9 mouse cellular contexts compared by ENCODE assay signal in the genomic region with DNA sequence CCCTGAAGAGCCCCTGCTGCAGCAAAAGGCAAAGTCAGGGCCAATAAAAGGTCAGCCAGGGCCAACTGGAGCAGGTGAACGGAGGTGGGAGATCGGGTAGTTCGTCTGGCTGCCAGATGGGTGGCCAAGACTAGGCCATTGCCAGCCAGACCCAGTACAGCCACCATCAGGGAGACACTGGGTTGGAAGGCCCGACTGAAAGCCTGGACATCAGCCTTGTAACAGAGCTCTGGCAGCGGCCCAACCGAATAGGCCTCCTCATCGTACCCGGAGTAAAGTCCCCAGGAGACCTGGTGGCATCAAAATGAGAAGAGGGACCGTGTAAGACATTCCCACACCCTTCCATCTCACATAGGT. TPM values are rescaled to one million over a fixed set of nuclear protein-coding genes. Genes with fewer than 3 reads are reported as not detected.
DNase-seq lines count a peak whose midpoint lies in the region; ATAC-seq and TF ChIP-seq lines count a peak whose summit lies in the region.
"Had no signal": no experiment of that assay in that cellular context is flagged by ENCODE, and none has a peak within 500 bp of the region (broad histone marks: within the 10 kb centered on the region; RNA-seq: fewer than 3 reads in every experiment).

No protein-coding gene starts in this region.

- no peak overlapping the region for H3K27ac ChIP-seq in lung, postnatal 0 days (ENCODE audit: low read length)
- H3K27ac ChIP-seq in intestine, embryonic 16.5 days (ENCODE audit: low read length), result no peak overlapping the region
- peak overlapping the region; percentile 57; the same call in 1 of the 2 replicates for H3K27ac ChIP-seq in neural tube, embryonic 14.5 days (ENCODE audit: low read depth, low read length)

- no peaks in the 10 kb centered on the region for H3K36me3 ChIP-seq in lung, postnatal 0 days (ENCODE audit: insufficient read depth, low read length)
- no peaks in the 10 kb centered on the region for H3K36me3 ChIP-seq in intestine, embryonic 16.5 days (ENCODE audit: control insufficient read depth, insufficient read depth, low read length)
- H3K36me3 ChIP-seq in neural tube, embryonic 14.5 days (ENCODE audit: control insufficient read depth, insufficient read depth, low read length), result no peaks in the 10 kb centered on the region

- H3K4me2 ChIP-seq in lung, postnatal 0 days (replicated peaks; ENCODE audit: low read depth, low read length), result peak overlapping the region; percentile 68
- H3K4me2 ChIP-seq in intestine, embryonic 16.5 days (ENCODE audit: low read depth, low read length), result peak overlapping the region; percentile 87
- peak overlapping the region; percentile 59 for H3K4me2 ChIP-seq in neural tube, embryonic 14.5 days (ENCODE audit: low read depth, low read length)

- H3K27me3 ChIP-seq in lung, postnatal 0 days (replicated peaks; ENCODE audit: insufficient read depth, low read length), result peaks cover 5% of the 10 kb centered on the region
- peaks cover 4% of the 10 kb centered on the region; the same call in 1 of the 2 replicates for H3K27me3 ChIP-seq in intestine, embryonic 16.5 days (replicated peaks; ENCODE audit: control insufficient read depth, insufficient read depth, low read length)
- peaks cover 13% of the 10 kb centered on the region for H3K27me3 ChIP-seq in neural tube, embryonic 14.5 days (ENCODE audit: control insufficient read depth, insufficient read depth, low read length)

- peaks cover 24% of the 10 kb centered on the region for H3K4me1 ChIP-seq in lung, postnatal 0 days (ENCODE audit: insufficient read depth, low read depth, low read length)
- peaks cover 46% of the 10 kb centered on the region for H3K4me1 ChIP-seq in intestine, embryonic 16.5 days (ENCODE audit: control insufficient read depth, insufficient read depth, low read length)
- peaks cover 51% of the 10 kb centered on the region for H3K4me1 ChIP-seq in neural tube, embryonic 14.5 days (ENCODE audit: control insufficient read depth, insufficient read depth, low read length)

- TF ChIP-seq CTCF in lung, postnatal 0 days (IDR thresholded peaks at IDR 0.05), result no peak

- no peak for ATAC-seq in lung, postnatal 0 days
- no peak for ATAC-seq in intestine, embryonic 16.5 days
- no peak for ATAC-seq in neural tube, embryonic 14.5 days (ENCODE audit: low read depth)

- DNase-seq in adrenal gland, postnatal 25 days, result peak; percentile 43
- DNase-seq in adrenal gland, postnatal 10 days, result no peak
- DNase-seq in lung, postnatal 0 days (ENCODE audit: low spot score), result no peak
- DNase-seq in lung, postnatal 25 days (ENCODE audit: low spot score), result no peak
- no peak for DNase-seq in layer of hippocampus, postnatal 36 days
- no peak for DNase-seq in spleen, adult 18-20 months

- peak overlapping the region; percentile 10; the same call in 1 of the 2 replicates for H3K9ac ChIP-seq in lung, postnatal 0 days (replicated peaks; ENCODE audit: low read depth)
- H3K9ac ChIP-seq in intestine, embryonic 16.5 days (ENCODE audit: low read depth, low read length), result peak overlapping the region; percentile 63
- H3K9ac ChIP-seq in neural tube, embryonic 14.5 days (replicated peaks; ENCODE audit: low read depth, low read length), result peak overlapping the region; percentile 51

- 38% methylated on average over 9 of the region's 9 CpGs for WGBS in lung, postnatal 0 days
- WGBS in intestine, embryonic 16.5 days, result 34% methylated on average over 9 of the region's 9 CpGs
- 35% methylated on average over 9 of the region's 9 CpGs for WGBS in neural tube, embryonic 14.5 days

- H3K9me3 ChIP-seq in lung, postnatal 0 days (ENCODE audit: low read length), result no peaks in the 10 kb centered on the region
- no peaks in the 10 kb centered on the region for H3K9me3 ChIP-seq in intestine, embryonic 16.5 days (ENCODE audit: control insufficient read depth, low read length)
- no peaks in the 10 kb centered on the region for H3K9me3 ChIP-seq in neural tube, embryonic 14.5 days (ENCODE audit: control insufficient read depth, low read length)

- TF ChIP-seq EP300 in lung, postnatal 0 days (IDR thresholded peaks at IDR 0.05), result no peak

- H3K4me3 ChIP-seq in lung, postnatal 0 days (ENCODE audit: low read depth, low read length), result 0 out of 2 replicates have a peak overlapping the region, but pooled peaks have one; percentile 28
- peak overlapping the region; percentile 39 for H3K4me3 ChIP-seq in intestine, embryonic 16.5 days (ENCODE audit: low read length)
- peak overlapping the region; percentile 22; the same call in 1 of the 2 replicates for H3K4me3 ChIP-seq in neural tube, embryonic 14.5 days (ENCODE audit: low read depth, low read length)

RNA-seq across cellular contexts. Expression of gene Ccr10, which starts 0.9 kb away (rescaled TPM):
- total RNA-seq in adrenal gland, postnatal 25 days (2021), result 0.18 TPM in 1 of 2 replicates, not detected in the other
- total RNA-seq in adrenal gland, postnatal 10 days (2021), result under 1 TPM; 0.78 to 1.00 TPM
- 0.06 and 0.20 TPM in 2 replicates for polyA plus RNA-seq in lung, postnatal 0 days (2015; fragmentation: Nextera tagmentation; extraction: Ambion mirVana)
- 0.20 and 0.29 TPM in 2 replicates for polyA plus RNA-seq in intestine, embryonic 16.5 days (2015; fragmentation: Nextera tagmentation; extraction: Ambion mirVana)
- 0.12 and 0.30 TPM in 2 replicates for polyA plus RNA-seq in neural tube, embryonic 14.5 days (2014; fragmentation: Nextera tagmentation; extraction: Ambion mirVana)
- total RNA-seq in layer of hippocampus, postnatal 36 days (2021), result not detected
- total RNA-seq: common myeloid progenitor, adult 5-6 weeks had no signal

RNA-seq across cellular contexts. Expression of gene Plekhh3, which starts 3.2 kb away (rescaled TPM):
- total RNA-seq in adrenal gland, postnatal 25 days (2021), result 31.1 and 36.4 TPM in 2 replicates
- 10 to 100 TPM; 26.2 to 40.8 TPM for total RNA-seq in adrenal gland, postnatal 10 days (2021)
- 12.3 and 14.2 TPM in 2 replicates for polyA plus RNA-seq in lung, postnatal 0 days (2015; fragmentation: Nextera tagmentation; extraction: Ambion mirVana)
- 9.2 and 10.1 TPM in 2 replicates for polyA plus RNA-seq in intestine, embryonic 16.5 days (2015; fragmentation: Nextera tagmentation; extraction: Ambion mirVana)
- 7.2 and 10.5 TPM in 2 replicates for polyA plus RNA-seq in neural tube, embryonic 14.5 days (2014; fragmentation: Nextera tagmentation; extraction: Ambion mirVana)
- total RNA-seq in layer of hippocampus, postnatal 36 days (2021), result 10 to 100 TPM; 12.5 to 14.8 TPM

RNA-seq across cellular contexts. Expression of gene Cntnap1, which starts 4.0 kb away (rescaled TPM):
- 6.6 and 9.1 TPM in 2 replicates for total RNA-seq in adrenal gland, postnatal 25 days (2021)
- total RNA-seq in adrenal gland, postnatal 10 days (2021), result 10 to 100 TPM; 12.1 to 15.9 TPM
- 0.24 and 0.56 TPM in 2 replicates for polyA plus RNA-seq in lung, postnatal 0 days (2015; fragmentation: Nextera tagmentation; extraction: Ambion mirVana)
- 0.86 and 0.87 TPM in 2 replicates for polyA plus RNA-seq in intestine, embryonic 16.5 days (2015; fragmentation: Nextera tagmentation; extraction: Ambion mirVana)
- polyA plus RNA-seq in neural tube, embryonic 14.5 days (2014; fragmentation: Nextera tagmentation; extraction: Ambion mirVana), result 7.5 and 8.3 TPM in 2 replicates
- 100 to 1,000 TPM; 168 to 169 TPM for total RNA-seq in layer of hippocampus, postnatal 36 days (2021)

RNA-seq across cellular contexts. Expression of gene Tubg2, which starts 18.7 kb away (rescaled TPM):
- total RNA-seq in adrenal gland, postnatal 25 days (2021), result 5.7 and 6.4 TPM in 2 replicates
- 1 to 10 TPM; 6.9 to 7.2 TPM for total RNA-seq in adrenal gland, postnatal 10 days (2021)
- polyA plus RNA-seq in lung, postnatal 0 days (2015; fragmentation: Nextera tagmentation; extraction: Ambion mirVana), result 1.9 and 2.3 TPM in 2 replicates
- 3.9 and 4.2 TPM in 2 replicates for polyA plus RNA-seq in intestine, embryonic 16.5 days (2015; fragmentation: Nextera tagmentation; extraction: Ambion mirVana)
- 48.5 and 62.6 TPM in 2 replicates for polyA plus RNA-seq in neural tube, embryonic 14.5 days (2014; fragmentation: Nextera tagmentation; extraction: Ambion mirVana)
- total RNA-seq in layer of hippocampus, postnatal 36 days (2021), result 10 to 100 TPM; 39.9 to 40.7 TPM
- total RNA-seq: common myeloid progenitor, adult 5-6 weeks had no signal

RNA-seq across cellular contexts. Expression of gene Ezh1, which starts 51.9 kb away (rescaled TPM):
- total RNA-seq in adrenal gland, postnatal 25 days (2021), result 37.3 and 49.6 TPM in 2 replicates
- 10 to 100 TPM; 27.9 to 37.9 TPM for total RNA-seq in adrenal gland, postnatal 10 days (2021)
- 17.1 and 17.4 TPM in 2 replicates for polyA plus RNA-seq in lung, postnatal 0 days (2015; fragmentation: Nextera tagmentation; extraction: Ambion mirVana)
- polyA plus RNA-seq in intestine, embryonic 16.5 days (2015; fragmentation: Nextera tagmentation; extraction: Ambion mirVana), result 16.2 and 18.8 TPM in 2 replicates
- 28.4 and 30.7 TPM in 2 replicates for polyA plus RNA-seq in neural tube, embryonic 14.5 days (2014; fragmentation: Nextera tagmentation; extraction: Ambion mirVana)
- total RNA-seq in layer of hippocampus, postnatal 36 days (2021), result 10 to 100 TPM; 65.9 to 77.2 TPM

Comparison
In these comparisons a context has a peak if more than half of its experiments do, and no peak if none do; other contexts are left out.
1. H3K9ac ChIP-seq: peak in every context shown above with its lines; median percentile 63 in intestine, embryonic 16.5 days; 51 in neural tube, embryonic 14.5 days; 10 in lung, postnatal 0 days.
2. RNA of gene Cntnap1, which starts 4.0 kb away (total RNA-seq): 168 to 169 TPM in layer of hippocampus, postnatal 36 days; 12.1 to 15.9 TPM in adrenal gland, postnatal 10 days and 6.6 to 9.1 TPM in adrenal gland, postnatal 25 days; every median in the first group is over 4 times any median in the second.
3. Peak in every context shown above with its lines, with median percentiles within 50 percentile points of each other: H3K4me2 ChIP-seq and H3K4me3 ChIP-seq.